Mouse (Mus musculus): Measurements from ENCODE around the gene Lhx2.
A peak's percentile ranks its signal among the peaks of the same experiment; 100 is the strongest.

Lhx2 gene

DNA sequence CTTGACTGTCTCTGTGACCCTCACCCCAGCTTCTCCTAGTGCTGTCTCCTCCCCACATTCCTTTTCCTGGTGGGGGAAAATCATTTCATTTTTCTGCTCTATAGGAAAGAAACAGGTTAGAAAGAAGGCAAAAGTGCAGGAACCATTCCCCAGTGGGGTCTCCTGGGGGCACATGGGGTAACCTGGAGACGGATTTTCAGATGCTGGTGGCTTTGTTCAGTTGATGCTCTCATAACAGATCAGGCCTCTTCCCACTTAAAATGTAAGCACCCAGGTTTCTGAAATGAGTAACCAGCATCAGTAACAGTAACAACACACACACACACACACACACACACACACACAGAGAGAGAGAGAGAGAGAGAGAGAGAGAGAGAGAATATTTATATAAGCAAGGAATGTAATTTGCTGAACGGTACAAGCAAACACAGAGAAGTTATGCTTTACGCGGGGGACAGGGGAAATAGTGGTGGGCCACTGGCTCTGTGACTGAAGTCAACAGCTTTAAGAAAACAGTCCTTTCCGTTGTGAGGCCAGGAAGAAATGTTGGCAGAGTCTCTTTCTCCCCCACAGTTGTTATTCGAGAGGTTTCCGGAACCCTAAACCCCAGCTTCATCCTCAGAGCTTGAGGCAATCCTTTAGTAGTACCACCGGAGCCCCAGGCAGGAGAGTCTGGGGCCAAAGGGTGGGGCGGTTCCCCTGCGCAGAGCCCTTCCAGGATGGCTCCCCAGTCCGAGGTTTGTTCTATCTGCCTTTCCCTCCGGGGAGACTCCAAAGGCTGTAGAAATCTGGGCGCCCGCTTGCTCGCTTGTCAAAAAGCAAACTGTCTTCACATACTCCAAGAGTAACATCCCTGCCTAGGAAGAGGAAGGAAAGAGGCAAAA is 8.0 kb downstream of the Lhx2 start:
- ATAC-seq (ENCODE audit: low TSS enrichment): no peak

DNA sequence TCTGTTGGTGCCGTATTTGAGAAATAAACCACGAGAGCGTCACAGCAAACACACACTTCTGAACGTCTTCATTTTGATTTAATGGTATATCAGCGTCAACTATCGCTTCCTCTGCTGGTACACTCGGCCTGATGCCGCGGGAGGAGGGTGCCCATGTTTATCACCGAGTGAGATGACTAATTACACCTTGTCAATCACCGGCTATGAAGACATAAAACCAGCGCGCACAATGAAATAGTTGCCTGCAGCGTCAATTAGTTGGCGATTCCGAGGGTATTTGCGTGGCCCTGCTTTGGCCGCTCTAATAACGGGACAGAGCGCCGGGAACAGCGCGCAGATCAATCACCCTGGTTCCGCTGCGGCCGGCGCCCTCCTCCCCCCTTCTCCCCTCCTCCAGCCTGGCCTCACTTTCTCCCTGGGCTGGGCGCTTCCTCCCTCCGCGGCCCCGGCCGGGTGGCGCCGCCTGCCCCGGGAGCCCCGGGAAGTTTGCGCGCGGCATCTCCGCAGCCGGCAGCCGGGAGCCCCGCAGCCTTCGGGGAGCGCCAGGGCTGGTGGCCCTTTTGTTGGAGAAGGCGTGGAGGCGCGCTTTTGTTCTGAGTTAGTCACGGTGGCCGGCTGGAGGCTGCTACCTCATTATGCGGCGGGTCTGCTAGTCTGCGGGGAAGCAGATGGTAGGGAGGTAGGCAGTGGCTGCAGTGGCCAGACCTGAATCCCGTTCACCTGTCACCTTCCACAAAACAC is 8.9 kb downstream of the Lhx2 start:
- ATAC-seq (ENCODE audit: low TSS enrichment): 0 out of 2 replicates have a peak, but pooled peaks have one; percentile 13

DNA sequence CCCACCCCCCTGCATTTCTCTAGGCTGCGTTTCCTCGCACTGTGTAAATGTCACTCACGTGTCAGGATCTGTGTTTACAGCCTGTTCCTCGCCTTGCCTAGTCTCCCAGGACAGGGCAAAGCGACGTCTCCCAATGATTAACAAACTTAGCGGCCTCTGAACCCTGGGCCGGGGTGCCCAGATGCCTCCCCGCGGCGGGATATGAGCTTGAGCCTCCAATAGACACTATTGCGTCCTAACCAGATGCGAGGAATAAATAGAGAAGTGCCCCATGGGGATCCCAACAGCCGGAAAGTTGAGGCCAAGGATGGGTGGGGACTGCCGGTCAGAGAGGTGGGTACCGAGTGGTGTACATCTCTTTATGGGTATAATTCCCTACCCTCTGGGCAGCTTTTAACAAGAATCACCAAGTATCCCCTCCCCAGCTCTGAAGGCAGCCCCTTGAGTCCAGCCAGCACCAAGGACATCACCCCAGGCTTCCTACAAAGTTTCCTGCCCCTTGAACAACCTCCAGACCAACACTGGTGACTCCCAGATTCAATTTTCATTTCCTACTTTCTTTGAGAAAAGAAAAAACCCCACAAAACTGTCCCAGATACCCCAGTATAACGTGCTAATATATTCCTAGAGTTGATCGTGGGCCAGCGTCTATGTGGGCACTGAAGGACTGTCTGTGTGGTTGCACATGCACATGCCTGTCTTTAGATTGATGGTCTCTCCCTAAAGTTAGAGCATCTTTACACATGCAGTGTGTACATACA is 9.8 kb downstream of the Lhx2 start:
- ATAC-seq (ENCODE audit: low TSS enrichment): no peak

DNA sequence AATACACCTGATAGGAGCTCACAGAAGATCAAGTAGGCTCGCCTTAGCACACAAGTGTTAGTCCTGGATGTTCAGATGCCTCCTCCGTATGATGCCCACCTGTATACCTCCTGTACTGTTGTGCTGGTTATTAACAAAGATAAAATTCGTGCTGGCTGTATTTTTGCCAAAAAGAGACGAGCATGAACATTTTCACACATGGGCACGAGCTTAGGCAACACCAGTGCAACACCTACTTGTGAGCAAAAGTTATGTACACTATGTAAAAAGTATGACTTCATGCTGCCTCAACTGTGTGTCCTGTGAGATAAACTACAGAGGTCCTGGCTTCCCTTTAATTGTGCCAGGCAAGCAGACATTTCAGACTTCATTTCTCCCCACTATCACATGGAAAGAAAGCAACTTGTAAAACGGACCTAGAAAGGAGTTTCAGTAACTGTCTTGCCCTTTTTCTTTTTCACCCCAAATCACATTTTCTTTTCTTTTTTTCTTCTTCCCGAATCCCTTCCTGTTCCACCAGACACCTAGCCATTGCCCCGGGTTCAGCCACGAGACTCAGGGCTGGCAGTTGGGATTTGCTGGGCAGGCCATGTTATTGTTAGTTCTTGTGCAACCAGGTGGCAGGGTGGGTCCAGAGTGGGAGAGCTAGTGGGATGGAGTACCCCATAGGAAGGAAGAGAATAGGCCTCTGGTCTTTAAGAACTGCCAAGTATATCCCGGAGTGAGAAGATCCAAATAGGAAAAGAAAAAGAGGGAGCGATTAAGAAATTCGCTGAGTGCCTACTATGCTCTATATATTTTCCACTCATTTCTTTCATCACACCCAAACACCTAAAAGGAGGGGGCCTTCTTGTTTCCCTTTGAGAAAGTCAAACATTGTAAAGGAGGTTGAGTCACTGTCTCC is 10.6 kb downstream of the Lhx2 start:
- no peak for ATAC-seq (ENCODE audit: low TSS enrichment)

DNA sequence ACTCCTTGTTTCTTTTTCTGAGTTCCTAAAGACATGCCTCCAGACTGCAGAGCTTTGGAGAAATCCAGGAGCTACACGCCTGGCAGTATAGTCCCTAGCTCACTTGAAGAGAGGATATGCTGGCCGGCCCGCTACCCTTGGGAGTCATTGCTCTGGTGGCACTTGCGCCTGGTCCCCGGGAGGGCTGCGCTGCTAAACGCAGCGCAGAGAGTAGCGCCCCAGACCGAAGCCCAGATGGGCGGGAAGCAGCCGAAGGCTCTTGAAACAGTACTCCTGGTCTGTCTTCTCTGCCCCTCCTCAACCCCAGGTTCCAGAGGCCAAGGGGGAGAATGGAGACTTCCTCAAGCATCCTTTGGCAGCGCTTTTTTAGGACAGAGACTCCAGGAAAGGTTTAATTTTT is 11.3 kb downstream of the Lhx2 start:
- peak; percentile 2; the same call in 1 of the 2 replicates for ATAC-seq (ENCODE audit: low TSS enrichment)

DNA sequence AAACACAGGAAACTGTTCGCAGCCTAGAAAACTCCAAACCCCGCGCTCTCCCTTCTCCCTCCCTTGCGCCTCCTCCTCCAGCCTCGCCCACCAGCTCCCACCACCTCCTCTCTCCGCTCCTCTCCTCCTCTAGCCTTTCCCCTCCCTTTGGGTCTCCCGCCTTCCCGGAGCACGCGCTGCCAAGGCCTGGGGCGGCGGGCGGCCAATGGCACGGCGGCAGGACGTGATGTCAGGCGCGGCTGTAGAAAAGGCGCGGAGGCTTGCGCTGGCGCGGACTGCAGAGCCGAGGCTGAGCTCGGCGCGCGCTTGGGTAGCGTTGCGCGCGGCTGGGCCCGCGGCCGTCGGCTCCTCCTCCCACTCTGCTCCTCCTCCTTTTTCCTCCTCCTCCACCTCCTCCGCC is 11.7 kb downstream of the Lhx2 start:
- ATAC-seq (ENCODE audit: low TSS enrichment): peak; percentile 60

DNA sequence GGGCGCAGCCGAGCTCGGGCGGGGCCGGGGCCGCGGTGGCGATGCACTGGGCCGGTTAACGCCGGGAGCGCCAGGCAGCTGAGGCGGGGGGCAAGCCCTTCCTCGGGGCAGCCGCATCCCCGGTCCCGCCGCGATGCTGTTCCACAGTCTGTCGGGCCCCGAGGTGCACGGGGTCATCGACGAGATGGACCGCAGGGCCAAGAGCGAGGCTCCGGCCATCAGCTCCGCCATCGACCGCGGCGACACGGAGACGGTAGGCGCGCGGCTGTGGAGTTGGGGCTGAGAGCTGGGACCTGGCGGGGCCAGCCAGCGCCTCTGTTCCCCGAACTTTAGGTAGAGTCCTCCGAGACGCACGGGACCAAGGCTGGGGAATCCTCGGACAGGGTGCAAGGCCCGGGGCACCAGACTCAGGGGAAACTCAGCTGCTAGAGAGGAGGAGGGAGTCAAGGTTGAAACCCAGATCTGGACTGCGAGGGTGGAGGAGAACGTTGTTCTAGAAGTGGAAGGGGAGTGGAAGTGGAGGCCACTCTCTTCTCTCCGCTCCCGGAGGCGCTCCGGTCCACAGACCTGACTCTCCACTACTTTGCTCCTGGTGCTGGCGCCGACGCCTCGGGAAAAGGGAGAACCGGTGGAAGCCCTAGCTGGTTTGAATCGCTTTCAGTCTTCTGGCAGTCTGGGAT is 12.7 kb downstream of the Lhx2 start:
- no peak for ATAC-seq (ENCODE audit: low TSS enrichment)

DNA sequence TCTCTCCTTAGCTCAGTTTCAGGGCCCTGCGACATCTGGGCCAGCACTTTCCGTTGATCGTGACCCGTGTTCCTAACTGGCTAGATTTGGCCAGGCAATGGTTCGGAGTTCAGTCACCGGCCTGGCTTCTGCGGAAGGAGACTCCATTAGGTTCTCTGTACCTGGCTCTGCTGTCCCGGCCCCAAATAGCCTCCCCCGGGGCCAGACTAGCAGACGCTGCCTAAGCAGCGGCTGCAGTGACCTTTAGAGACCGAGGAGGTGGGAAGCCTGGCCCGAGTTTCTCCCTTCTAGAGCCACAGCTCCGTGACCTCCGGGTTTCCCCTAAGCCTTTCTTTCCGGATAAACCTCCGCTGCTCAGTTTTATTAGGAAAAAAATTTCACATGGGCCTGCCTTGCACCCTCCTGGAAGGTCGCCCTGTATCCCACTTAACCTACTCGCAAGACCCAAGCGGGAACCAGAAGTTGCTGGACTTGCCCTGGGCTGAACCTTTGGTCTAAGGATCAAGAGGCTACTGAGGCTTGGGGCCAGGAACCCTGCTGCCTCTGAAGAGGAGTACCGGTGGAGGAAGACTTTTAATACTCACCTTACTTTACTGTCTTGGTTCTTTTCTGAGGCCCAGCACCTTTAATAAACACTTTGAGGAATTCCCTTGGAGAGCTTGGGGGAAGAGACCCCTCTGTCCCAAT is 13.4 kb downstream of the Lhx2 start:
- ATAC-seq (ENCODE audit: low TSS enrichment): no peak

DNA sequence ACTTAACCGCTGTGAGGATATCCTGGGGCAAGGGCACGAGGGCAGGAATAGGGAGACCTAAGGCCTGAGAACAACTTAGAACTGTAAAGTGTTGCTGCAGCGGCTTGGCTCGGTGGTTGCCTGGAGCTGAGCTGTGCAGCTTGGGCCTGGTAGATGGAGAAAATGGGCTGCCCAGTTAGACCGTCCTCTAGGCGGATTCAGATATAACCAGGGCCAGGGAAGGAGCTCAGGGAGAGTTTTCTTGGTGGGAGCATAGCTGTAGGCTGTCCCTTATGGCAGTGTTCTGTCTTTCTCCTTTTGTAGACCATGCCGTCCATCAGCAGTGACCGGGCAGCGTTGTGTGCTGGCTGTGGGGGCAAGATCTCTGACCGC is 13.9 kb downstream of the Lhx2 start:
- ATAC-seq (ENCODE audit: low TSS enrichment): no peak

DNA sequence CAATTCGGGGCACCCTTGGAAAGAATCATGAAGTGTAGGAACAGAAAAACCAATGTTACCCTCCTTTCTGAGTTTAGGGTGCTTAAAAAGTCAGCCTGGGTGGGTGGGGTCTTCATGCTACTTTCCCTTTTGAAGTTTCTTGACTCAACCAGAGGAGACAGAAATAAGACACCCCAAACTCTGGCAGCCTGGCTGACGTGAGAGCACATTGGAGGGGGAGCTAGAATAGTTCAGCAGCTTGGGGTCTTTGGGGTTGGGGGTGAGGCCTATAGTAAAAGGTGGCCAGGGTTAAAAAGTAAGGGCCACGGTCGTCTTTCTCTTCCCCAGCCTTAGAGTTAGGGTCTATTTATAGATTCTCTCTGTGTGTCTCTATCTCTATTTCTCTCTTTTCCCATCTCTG is 14.6 kb downstream of the Lhx2 start:
- ATAC-seq (ENCODE audit: low TSS enrichment): no peak

DNA sequence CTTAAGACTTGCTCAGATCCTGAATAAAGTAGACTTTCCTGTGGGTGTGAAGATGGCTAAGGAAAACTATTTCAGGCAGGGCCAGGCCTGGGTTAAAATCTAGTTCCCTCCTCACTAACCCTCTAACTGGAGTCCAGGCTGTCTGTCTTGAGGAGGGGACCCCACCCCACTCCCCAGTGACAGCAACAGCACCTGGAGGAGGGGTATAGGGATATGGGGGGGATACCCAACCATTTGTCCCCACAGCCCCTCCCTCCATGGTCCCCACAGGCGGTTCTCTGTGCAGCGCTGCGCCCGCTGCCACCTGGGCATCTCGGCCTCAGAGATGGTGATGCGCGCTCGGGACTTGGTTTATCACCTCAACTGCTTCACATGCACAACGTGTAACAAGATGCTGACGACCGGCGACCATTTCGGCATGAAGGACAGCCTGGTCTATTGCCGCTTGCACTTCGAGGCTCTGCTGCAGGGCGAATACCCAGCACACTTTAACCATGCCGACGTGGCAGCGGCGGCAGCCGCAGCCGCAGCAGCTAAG is 15.2 kb downstream of the Lhx2 start:
- ATAC-seq (ENCODE audit: low TSS enrichment): no peak

DNA sequence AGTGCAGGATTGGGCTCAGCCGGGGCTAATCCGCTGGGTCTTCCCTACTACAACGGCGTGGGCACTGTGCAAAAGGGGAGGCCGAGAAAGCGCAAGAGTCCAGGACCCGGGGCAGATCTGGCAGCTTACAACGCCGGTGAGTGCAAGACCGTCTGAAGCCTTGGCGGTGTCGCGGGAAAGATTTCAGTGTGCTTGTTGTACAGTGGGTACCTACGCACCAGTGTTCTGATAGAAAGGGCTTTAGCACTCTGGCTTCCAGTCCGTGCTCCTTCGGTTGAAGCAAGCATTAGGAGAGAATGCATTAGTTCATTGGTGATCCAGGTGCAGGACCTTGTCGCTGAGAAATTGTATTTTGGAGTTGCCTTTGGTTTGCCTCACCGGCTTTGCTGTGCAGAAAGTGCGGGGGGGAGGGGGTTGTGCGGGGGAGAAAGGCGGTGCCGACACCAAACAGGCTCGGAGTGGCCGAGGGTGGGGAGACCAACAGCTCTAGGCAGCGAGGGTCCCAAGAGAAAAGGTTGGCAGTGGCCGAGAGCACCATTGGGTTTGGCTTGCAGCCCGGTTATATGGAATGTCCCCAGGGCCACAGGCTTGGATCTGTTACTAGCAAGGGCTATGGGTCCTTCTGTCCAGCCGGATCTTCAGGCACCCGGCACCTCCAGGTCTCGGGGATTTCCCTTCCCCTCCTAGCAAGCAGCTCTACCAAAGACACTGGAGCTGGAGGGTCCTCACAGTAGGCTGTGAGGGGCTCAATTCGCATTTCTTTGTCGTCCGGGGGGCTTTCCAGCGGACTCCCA is 15.8 kb downstream of the Lhx2 start:
- no peak for ATAC-seq (ENCODE audit: low TSS enrichment)

DNA sequence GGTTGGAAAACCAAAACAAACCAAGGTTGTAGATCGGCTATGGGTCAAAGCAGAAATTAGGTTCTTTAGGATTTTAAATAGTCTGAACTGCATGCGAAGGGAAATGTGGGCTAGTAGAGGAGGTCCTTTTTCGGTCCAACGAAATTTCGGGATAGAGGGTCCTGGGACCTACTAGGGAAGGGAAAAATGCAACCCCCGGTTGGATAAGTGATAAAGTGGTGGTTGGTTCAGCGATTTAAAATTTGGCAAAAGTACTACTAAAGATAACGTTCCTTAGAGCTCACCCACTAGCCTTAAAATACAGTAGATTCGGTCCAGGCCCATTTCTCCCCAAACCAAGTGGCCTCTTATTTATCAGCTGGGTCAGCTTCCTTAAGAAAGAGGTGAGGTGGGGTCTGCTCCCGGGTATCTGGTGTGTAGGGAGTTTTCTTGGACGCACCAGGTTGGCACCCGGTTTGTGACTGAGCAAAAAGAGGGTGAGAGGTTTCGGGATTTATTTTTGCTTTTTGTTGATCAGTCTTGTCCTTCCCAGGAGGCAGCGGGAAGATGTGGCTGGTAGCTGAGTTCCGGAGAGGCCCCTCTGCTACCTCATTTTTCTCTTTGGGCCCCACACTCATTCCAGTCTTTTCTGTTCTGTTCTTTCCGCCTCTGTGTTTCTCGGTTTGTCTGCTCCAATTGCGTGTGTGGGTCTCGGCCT is 16.8 kb downstream of the Lhx2 start:
- no peak for ATAC-seq (ENCODE audit: low TSS enrichment)

DNA sequence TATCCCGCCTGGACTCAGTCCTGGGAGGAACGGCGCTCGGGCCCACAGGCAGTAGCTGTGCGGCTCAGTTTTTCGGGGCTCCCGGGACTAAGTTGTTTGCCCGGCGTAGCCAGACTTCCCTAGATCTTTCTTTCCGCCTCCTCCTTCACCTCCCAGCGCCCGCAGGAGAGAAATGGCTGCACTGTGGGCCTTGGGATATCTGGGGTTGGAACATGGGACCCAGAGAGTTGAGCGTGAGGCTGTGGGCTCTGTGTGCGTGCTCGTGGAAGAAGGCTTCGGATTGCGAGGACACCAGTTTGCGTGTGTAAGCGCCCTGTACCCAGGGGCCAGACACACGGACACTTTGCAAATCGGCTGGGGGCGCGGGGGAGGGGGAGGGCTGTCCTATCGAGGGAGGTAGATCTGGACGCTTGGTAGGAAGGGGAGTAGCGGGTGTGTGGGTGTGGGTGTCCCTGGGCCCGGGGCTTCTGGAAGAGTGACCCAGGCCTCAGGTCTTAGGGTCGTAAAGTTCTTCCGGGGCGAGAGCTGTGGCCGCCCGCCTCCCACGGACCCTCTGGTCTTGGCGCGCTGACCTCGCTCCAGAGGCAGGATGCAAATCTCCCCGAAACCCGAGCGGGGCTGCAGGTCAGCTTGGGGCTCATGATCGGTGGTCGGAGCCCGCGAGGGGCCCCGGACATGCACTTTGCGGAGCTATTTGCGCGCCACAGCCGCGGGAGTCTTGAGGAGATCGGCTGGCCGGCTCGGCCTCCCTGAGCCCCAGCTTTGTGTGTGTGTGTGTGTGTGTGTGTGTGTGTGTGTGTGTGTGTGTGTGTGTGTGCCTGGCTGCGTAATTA is 17.6 kb downstream of the Lhx2 start:
- no peak for ATAC-seq (ENCODE audit: low TSS enrichment)

DNA sequence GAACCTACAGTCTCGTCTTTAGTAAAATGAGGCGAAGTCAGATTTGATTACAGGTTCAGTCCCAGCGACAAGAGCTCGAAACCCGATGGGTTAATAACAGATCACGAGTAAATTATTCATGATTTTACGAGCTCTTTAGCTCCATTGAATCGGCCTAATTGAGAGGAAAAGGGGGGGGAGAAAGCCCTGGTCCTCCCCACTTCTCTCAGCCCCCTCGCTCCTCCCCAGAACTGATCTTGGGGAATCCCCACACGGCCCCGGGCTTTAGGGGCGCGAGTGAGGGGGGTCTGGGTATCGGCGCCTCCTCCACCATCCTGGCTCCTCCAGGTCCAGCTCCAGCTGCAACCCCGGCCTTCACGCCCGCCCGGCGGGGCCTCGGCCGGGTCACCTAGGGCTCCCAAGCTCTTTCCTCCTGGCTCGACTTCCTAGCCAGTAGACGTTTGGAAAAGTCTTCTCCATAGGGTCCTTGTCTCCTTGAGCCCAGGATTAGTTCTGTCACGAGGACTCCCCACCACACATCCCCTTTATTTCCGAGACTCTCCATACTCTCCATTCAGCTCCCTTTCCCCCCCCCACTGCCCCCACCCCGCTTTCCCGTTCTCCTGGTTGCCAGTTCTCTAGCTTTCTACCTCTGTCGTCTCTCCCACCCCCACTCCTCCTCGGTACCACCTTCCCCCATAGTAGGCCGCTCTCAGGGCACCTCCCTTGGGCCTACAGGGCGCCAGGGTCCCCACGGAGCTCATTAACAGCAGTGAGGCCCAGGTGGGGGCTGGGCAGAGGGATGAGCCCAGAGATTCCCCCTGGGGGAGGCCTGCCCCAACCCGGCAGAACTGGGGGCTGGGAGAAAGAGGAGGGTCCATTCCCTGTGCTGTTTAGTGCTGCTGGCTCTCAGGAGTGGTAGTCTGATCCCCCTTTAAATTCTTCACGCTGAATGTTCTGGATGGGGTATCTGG is 18.5 kb downstream of the Lhx2 start:
- ATAC-seq (ENCODE audit: low TSS enrichment): no peak

DNA sequence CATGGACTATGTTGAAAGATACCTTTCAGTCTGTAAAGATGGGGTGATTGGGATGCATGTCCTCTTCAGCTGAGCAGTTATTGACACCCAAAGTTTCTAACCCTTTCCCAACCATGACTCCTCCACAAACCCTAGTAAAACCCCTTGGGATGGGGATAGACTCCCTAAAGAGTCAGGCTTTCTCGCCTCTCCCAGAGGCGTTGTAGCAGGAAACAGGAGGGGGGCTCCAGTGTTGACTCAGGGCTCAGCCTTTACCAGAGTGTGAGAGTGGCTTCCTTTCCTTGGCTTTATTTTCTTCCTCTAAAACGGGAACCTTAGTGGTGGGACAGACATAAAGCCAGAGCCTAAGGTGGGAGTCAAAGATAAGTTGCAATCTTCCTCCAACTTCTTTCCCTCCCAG is 19.5 kb downstream of the Lhx2 start:
- no peak for ATAC-seq (ENCODE audit: low TSS enrichment)
